ENCODE assay signal across 11 mouse cellular contexts in the genomic region with DNA sequence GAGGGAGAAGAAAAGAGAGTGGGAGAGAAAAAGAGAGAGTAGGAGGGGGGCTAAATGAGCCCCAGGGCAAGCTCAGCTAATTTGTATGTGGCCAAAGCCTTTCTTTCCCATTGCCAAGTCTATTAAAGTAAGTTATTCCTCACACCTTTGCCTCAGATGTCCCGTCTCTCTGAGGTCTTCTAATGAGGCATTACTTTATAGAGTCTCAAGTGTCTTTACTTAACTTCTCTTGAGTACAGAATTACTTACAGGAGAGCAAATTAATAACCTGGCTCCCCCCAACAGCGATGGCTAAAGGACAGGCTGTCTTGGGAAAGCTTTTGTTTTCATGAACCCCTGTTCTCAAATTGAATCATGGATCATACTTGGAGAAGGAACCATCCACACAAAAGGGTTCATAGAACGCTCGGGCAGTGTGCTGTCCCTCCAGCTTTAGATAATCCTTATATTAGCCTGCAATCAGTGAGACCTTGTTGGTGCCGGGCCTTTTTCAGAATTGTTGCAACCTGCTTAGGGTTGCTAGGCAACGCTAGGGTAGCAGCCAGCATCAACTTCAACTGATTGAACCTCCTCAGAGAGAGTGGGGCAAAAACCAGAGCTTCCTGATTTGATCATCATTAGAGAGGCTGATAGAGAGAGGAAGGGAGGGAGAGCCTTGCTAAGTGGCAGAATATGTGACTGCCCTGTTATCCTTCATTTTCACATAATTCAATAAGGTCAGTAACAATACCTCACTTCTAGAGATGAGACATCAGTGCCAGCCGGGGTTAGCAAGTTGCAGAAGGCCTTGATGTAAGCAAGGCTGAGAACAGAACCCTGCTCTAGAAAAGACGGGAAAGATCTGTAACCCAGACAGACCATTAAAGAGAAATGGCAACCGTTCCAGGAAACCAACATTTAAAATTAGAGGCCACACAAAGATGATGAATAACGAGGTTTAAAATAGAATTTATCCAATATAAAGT.
DNase-seq lines count a peak whose midpoint lies in the region; ATAC-seq and TF ChIP-seq lines count a peak whose summit lies in the region.
"Had no signal": no experiment of that assay in that cellular context is flagged by ENCODE, and none has a peak within 500 bp of the region (broad histone marks: within the 10 kb centered on the region; RNA-seq: fewer than 3 reads in every experiment).

No protein-coding gene starts in this region.

- no peak for TF ChIP-seq POLR2A in kidney, adult 2 months (IDR thresholded peaks at IDR 0.05; ENCODE audit: low read depth, low read length)

- no peak overlapping the region for H3K4me3 ChIP-seq in kidney, embryonic 15.5 days (replicated peaks)
- H3K4me3 ChIP-seq in kidney, adult 2 months (ENCODE audit: insufficient read depth, low read depth, low read length) = no peak overlapping the region
- H3K4me3 ChIP-seq in hindbrain, postnatal 0 days (ENCODE audit: low read length) = no peak overlapping the region
- no peak overlapping the region for H3K4me3 ChIP-seq in midbrain, postnatal 0 days (ENCODE audit: low read depth, low read length)
- H3K4me3 ChIP-seq in intestine, postnatal 0 days (ENCODE audit: low read depth, low read length) = no peak overlapping the region
- H3K4me3 ChIP-seq: neural tube, embryonic 13.5 days had no signal

- ATAC-seq in kidney, embryonic 15.5 days (replicated peaks; ENCODE audit: low FRiP score) = peak; percentile 56; the same call in 1 of the 2 replicates
- 0 out of 2 replicates have a peak, but pooled peaks have one; percentile 45 for ATAC-seq in hindbrain, postnatal 0 days
- 0 out of 2 replicates have a peak, but pooled peaks have one; percentile 23 for ATAC-seq in midbrain, postnatal 0 days (ENCODE audit: low FRiP score)
- no peak for ATAC-seq in monocyte, adult 5-6 weeks (replicated peaks; ENCODE audit: insufficient number of reproducible peaks, low FRiP score, low TSS enrichment, poor library complexity, severe bottlenecking)
- no peak for ATAC-seq in intestine, postnatal 0 days
- ATAC-seq: liver, postnatal 0 days had no signal

- no peaks in the 10 kb centered on the region for H3K27me3 ChIP-seq in kidney, embryonic 15.5 days
- no peaks in the 10 kb centered on the region for H3K27me3 ChIP-seq in kidney, adult 2 months (replicated peaks; ENCODE audit: control insufficient read depth, insufficient read depth, low read length)
- no peaks in the 10 kb centered on the region for H3K27me3 ChIP-seq in hindbrain, postnatal 0 days (ENCODE audit: insufficient read depth, low read length)
- no peaks in the 10 kb centered on the region for H3K27me3 ChIP-seq in midbrain, postnatal 0 days (ENCODE audit: insufficient read depth, low read length)
- no peaks in the 10 kb centered on the region for H3K27me3 ChIP-seq in intestine, postnatal 0 days (replicated peaks; ENCODE audit: control insufficient read depth, insufficient read depth, low read length)
- H3K27me3 ChIP-seq: neural tube, embryonic 13.5 days had no signal

- no peak overlapping the region for H3K4me2 ChIP-seq in kidney, embryonic 15.5 days
- no peak overlapping the region for H3K4me2 ChIP-seq in hindbrain, postnatal 0 days (ENCODE audit: low read depth, low read length)
- H3K4me2 ChIP-seq in midbrain, postnatal 0 days (ENCODE audit: low read depth, low read length, poor library complexity, severe bottlenecking) = no peak overlapping the region
- no peak overlapping the region for H3K4me2 ChIP-seq in intestine, postnatal 0 days (replicated peaks; ENCODE audit: low read depth)
- H3K4me2 ChIP-seq: neural tube, embryonic 13.5 days had no signal

- no peak for DNase-seq in kidney, adult 2 months
- DNase-seq in embryo, embryonic 11 days = peak; percentile 57
- peak; percentile 53 for DNase-seq in hindbrain, postnatal 0 days (ENCODE audit: low spot score)
- DNase-seq in midbrain, postnatal 0 days (ENCODE audit: low spot score) = peak; percentile 43
- DNase-seq in urinary bladder, postnatal 4 days (ENCODE audit: low spot score in 2 of 2) = no peak
- DNase-seq: heart, postnatal 10 days; liver, postnatal 0 days had no signal

- H3K9me3 ChIP-seq in kidney, embryonic 15.5 days (replicated peaks) = no peaks in the 10 kb centered on the region
- H3K9me3 ChIP-seq in hindbrain, postnatal 0 days (ENCODE audit: low read length) = no peaks in the 10 kb centered on the region
- H3K9me3 ChIP-seq in midbrain, postnatal 0 days (ENCODE audit: low read length) = no peaks in the 10 kb centered on the region
- H3K9me3 ChIP-seq in intestine, postnatal 0 days (ENCODE audit: control insufficient read depth) = no peaks in the 10 kb centered on the region
- H3K9me3 ChIP-seq: neural tube, embryonic 13.5 days had no signal

- WGBS in kidney, embryonic 15.5 days = 74% methylated on average over 10 of the region's 10 CpGs
- WGBS in kidney, adult 2 months = 79% methylated on average over 10 of the region's 10 CpGs
- WGBS in hindbrain, postnatal 0 days = 47% methylated on average over 10 of the region's 10 CpGs
- WGBS in midbrain, postnatal 0 days = 28% methylated on average over 10 of the region's 10 CpGs
- WGBS in intestine, postnatal 0 days = 65% methylated on average over 10 of the region's 10 CpGs

- H3K27ac ChIP-seq in kidney, embryonic 15.5 days = no peak overlapping the region
- H3K27ac ChIP-seq in kidney, adult 2 months (ENCODE audit: insufficient read depth, low read depth, low read length) = no peak overlapping the region
- H3K27ac ChIP-seq in hindbrain, postnatal 0 days = no peak overlapping the region
- H3K27ac ChIP-seq in midbrain, postnatal 0 days (ENCODE audit: low read depth, low read length) = no peak overlapping the region
- H3K27ac ChIP-seq in intestine, postnatal 0 days (ENCODE audit: low read depth, low read length) = no peak overlapping the region
- H3K27ac ChIP-seq: neural tube, embryonic 13.5 days had no signal

- TF ChIP-seq CTCF in kidney, adult 2 months (conservative IDR thresholded peaks at IDR 0.05; ENCODE audit: insufficient read depth, insufficient read length, low read depth, low read length) = no peak
- no peak for TF ChIP-seq CTCF in hindbrain, postnatal 0 days (IDR thresholded peaks at IDR 0.05; ENCODE audit: low read depth)
- no peak for TF ChIP-seq CTCF in midbrain, postnatal 0 days (IDR thresholded peaks at IDR 0.05)
- TF ChIP-seq CTCF in intestine, postnatal 0 days (IDR thresholded peaks at IDR 0.05; ENCODE audit: low read depth) = no peak

- peaks cover 7% of the 10 kb centered on the region for H3K4me1 ChIP-seq in kidney, embryonic 15.5 days
- H3K4me1 ChIP-seq in kidney, adult 2 months (ENCODE audit: control insufficient read depth, insufficient read depth, low read length) = no peaks in the 10 kb centered on the region
- H3K4me1 ChIP-seq in hindbrain, postnatal 0 days (ENCODE audit: insufficient read depth, low read length) = peaks cover 13% of the 10 kb centered on the region; the same call in 1 of the 2 replicates
- H3K4me1 ChIP-seq in midbrain, postnatal 0 days (ENCODE audit: insufficient read depth, low read length) = peaks cover 7% of the 10 kb centered on the region
- H3K4me1 ChIP-seq in intestine, postnatal 0 days (replicated peaks; ENCODE audit: control insufficient read depth, insufficient read depth, low read length) = no peaks in the 10 kb centered on the region

- no peak overlapping the region for H3K9ac ChIP-seq in kidney, embryonic 15.5 days
- no peak overlapping the region for H3K9ac ChIP-seq in hindbrain, postnatal 0 days (replicated peaks; ENCODE audit: low read length)
- H3K9ac ChIP-seq in midbrain, postnatal 0 days (replicated peaks; ENCODE audit: low read length, poor library complexity, severe bottlenecking) = no peak overlapping the region
- H3K9ac ChIP-seq in intestine, postnatal 0 days (ENCODE audit: low read depth, low read length) = no peak overlapping the region
- H3K9ac ChIP-seq: liver, postnatal 0 days; neural tube, embryonic 13.5 days had no signal

- H3K36me3 ChIP-seq in kidney, embryonic 15.5 days = no peaks in the 10 kb centered on the region
- no peaks in the 10 kb centered on the region for H3K36me3 ChIP-seq in kidney, adult 2 months (ENCODE audit: control insufficient read depth, insufficient read depth, low read length)
- no peaks in the 10 kb centered on the region for H3K36me3 ChIP-seq in hindbrain, postnatal 0 days (ENCODE audit: insufficient read depth, low read length)
- H3K36me3 ChIP-seq in midbrain, postnatal 0 days (ENCODE audit: insufficient read depth, low read length) = no peaks in the 10 kb centered on the region
- H3K36me3 ChIP-seq in intestine, postnatal 0 days (ENCODE audit: control insufficient read depth, insufficient read depth) = no peaks in the 10 kb centered on the region

Comparison
In these comparisons a context has a peak if more than half of its experiments do, and no peak if none do; other contexts are left out.
1. ATAC-seq: peak in kidney, embryonic 15.5 days (single experiment), hindbrain, postnatal 0 days (single experiment) and midbrain, postnatal 0 days (single experiment); none in monocyte, adult 5-6 weeks (single experiment) and intestine, postnatal 0 days (single experiment).
2. DNase-seq: peak in embryo, embryonic 11 days (single experiment), hindbrain, postnatal 0 days (single experiment) and midbrain, postnatal 0 days (single experiment); none in kidney, adult 2 months (single experiment) and urinary bladder, postnatal 4 days (0 of 2).